Mouse (Mus musculus) hematopoietic multipotent progenitor cell, adult 10-12 weeks (in vitro differentiated cells): ENCODE measurements around the gene Slc35c1. TPM values are rescaled to one million over a fixed set of nuclear protein-coding genes. Genes with fewer than 3 reads are reported as not detected.

Experiments used
- polyA plus RNA-seq: library from polyadenylated mRNA; stranded (reverse); fragments of >175 nt; gene quantifications from 2 replicates; pipeline ENCODE4 v1.2.3, GENCODE M21; 2012; ENCODE audit warnings: low replicate concordance

Gene Slc35c1
- 36.4 and 39.7 TPM in 2 replicates for polyA plus RNA-seq

GRCm38 (mm10) chr2:92459921-92460707, at the start of gene Slc35c1:
Slc35c1 (minus strand) TSS chr2:92460538.

GRCm38 (mm10) chr2:92433578-92434374, 26.6 kb downstream of the Slc35c1 start, which contains the start of gene Cry2:
Cry2 (minus strand) TSS chr2:92434043.

Other genes starting within 250 kb of the Slc35c1 start
- 28.5 and 34.8 TPM in 2 replicates for gene Pex16, start 85.9 kb downstream of the Slc35c1 start, polyA plus RNA-seq
- 0.36 and 0.64 TPM in 2 replicates for gene Large2, start 85.7 kb downstream of the Slc35c1 start, polyA plus RNA-seq
- 4.6 and 8.0 TPM in 2 replicates for gene 1700029I15Rik, start 78.0 kb downstream of the Slc35c1 start, polyA plus RNA-seq
- gene Mapk8ip1, start 59.3 kb downstream of the Slc35c1 start, polyA plus RNA-seq, result 0.83 and 2.0 TPM in 2 replicates
- 6.8 and 9.3 TPM in 2 replicates for gene Cry2, start 26.5 kb downstream of the Slc35c1 start, polyA plus RNA-seq
- gene Chst1, start 139.2 kb upstream of the Slc35c1 start, polyA plus RNA-seq, result 9.0 and 10.2 TPM in 2 replicates